Mouse (Mus musculus): ENCODE results near the gene Mfn2. TPM values are rescaled to one million over a fixed set of nuclear protein-coding genes. Genes with fewer than 3 reads are reported as not detected.

Gene Mfn2
- polyA plus RNA-seq, 1 experiment from 2014 or later: 16.2 TPM

DNA sequence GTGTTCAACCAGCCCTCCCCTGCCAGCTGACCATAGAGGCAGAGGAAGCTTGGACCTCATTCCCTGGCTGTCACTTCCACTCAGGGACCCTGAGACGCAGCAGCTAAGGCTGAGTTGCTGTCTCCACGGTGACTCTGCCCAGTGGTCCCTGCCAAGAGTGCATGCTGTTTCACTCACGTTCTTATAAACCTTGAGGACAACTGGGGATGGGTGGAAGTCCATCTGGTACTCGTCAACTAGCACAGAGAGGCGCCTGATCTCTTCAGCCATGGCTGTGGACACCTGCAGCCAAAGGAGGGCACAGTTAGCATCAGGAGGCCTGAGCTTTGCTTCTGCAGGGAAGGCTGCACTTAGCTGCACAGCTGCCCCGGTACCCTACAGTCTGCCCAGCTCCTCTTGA, 21.5 kb downstream of the Mfn2 start:
- no peak overlapping the region for H3K4me2 ChIP-seq (ENCODE audit: low read depth, low read length)
- no peak for ATAC-seq (ENCODE audit: low read depth)
- H3K4me1 ChIP-seq (ENCODE audit: control insufficient read depth, low read depth, low read length): no peaks in the 10 kb centered on the region
- H3K27ac ChIP-seq (ENCODE audit: low read length): no peak overlapping the region
- 76% methylated on average over 6 of the region's 6 CpGs for WGBS (ENCODE audit: insufficient replicate concordance)
- no peak overlapping the region for H3K9ac ChIP-seq (ENCODE audit: low read depth, low read length)
- peaks cover 48% of the 10 kb centered on the region for H3K36me3 ChIP-seq (ENCODE audit: control insufficient read depth, insufficient read depth)
- H3K4me3 ChIP-seq (ENCODE audit: low read depth, low read length): no peak overlapping the region
- no peaks in the 10 kb centered on the region for H3K27me3 ChIP-seq (ENCODE audit: control insufficient read depth, insufficient read depth, low read depth, low read length)
- H3K9me3 ChIP-seq (replicated peaks; ENCODE audit: control insufficient read depth, low read length): no peaks in the 10 kb centered on the region

DNA sequence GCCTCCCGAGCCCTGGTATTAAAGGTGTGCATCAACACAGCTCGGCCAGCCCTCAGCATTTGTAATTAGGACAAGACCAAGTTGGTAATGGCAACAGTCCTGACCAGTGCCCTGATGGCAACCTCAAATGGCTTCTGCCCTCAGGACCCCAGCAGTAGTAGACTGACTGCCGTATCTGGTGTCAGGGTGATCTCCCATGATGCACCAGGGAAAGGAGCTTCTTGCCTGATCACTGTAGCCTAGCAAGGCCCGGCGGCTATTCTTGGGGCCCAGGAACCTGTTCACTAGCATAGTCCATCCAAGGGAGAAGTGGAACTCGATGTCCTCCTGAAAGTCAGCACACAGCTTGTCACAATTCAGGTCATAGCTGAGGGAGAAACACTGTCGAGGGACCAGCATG, 22.7 kb downstream of the Mfn2 start:
- H3K4me3 ChIP-seq (ENCODE audit: low read depth, low read length): no peak overlapping the region
- WGBS (ENCODE audit: insufficient replicate concordance): 83% methylated on average over 7 of the region's 7 CpGs
- no peak overlapping the region for H3K4me2 ChIP-seq (ENCODE audit: low read depth, low read length)
- peaks cover 46% of the 10 kb centered on the region for H3K36me3 ChIP-seq (ENCODE audit: control insufficient read depth, insufficient read depth)
- no peaks in the 10 kb centered on the region for H3K9me3 ChIP-seq (replicated peaks; ENCODE audit: control insufficient read depth, low read length)
- no peaks in the 10 kb centered on the region for H3K27me3 ChIP-seq (ENCODE audit: control insufficient read depth, insufficient read depth, low read depth, low read length)
- H3K9ac ChIP-seq (ENCODE audit: low read depth, low read length): no peak overlapping the region
- ATAC-seq (ENCODE audit: low read depth): no peak
- H3K4me1 ChIP-seq (ENCODE audit: control insufficient read depth, low read depth, low read length): no peaks in the 10 kb centered on the region
- no peak overlapping the region for H3K27ac ChIP-seq (ENCODE audit: low read length)

DNA sequence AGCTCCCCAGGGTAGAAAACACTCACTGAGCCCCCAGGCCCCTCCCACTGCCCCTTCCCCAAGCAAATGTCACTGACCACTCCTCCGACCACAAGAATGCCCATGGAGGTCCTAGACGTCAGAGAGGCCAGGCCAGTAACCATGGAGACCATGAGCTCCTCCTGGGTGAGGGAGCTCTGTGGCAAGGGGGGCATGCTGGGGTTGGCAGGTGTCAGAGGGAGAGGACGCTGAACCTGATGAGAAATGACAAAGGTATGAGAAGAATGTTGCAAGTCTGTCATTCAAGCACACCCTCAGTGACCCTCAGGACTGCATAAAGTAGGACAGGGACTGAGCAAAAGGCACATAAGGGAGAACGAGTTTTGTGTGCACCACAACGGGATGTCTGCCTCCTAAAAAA, 24.6 kb downstream of the Mfn2 start:
- H3K4me1 ChIP-seq (ENCODE audit: control insufficient read depth, low read depth, low read length): no peaks in the 10 kb centered on the region; the same call in 1 of the 2 replicates
- H3K9me3 ChIP-seq (replicated peaks; ENCODE audit: control insufficient read depth, low read length): no peaks in the 10 kb centered on the region
- H3K27ac ChIP-seq (ENCODE audit: low read length): no peak overlapping the region
- ATAC-seq (ENCODE audit: low read depth): no peak
- H3K9ac ChIP-seq (ENCODE audit: low read depth, low read length): no peak overlapping the region
- no peaks in the 10 kb centered on the region for H3K27me3 ChIP-seq (ENCODE audit: control insufficient read depth, insufficient read depth, low read depth, low read length)
- WGBS (ENCODE audit: insufficient replicate concordance): 59% methylated on average over 5 of the region's 5 CpGs
- H3K4me2 ChIP-seq (ENCODE audit: low read depth, low read length): no peak overlapping the region
- peaks cover 40% of the 10 kb centered on the region for H3K36me3 ChIP-seq (ENCODE audit: control insufficient read depth, insufficient read depth)
- no peak overlapping the region for H3K4me3 ChIP-seq (ENCODE audit: low read depth, low read length)

DNA sequence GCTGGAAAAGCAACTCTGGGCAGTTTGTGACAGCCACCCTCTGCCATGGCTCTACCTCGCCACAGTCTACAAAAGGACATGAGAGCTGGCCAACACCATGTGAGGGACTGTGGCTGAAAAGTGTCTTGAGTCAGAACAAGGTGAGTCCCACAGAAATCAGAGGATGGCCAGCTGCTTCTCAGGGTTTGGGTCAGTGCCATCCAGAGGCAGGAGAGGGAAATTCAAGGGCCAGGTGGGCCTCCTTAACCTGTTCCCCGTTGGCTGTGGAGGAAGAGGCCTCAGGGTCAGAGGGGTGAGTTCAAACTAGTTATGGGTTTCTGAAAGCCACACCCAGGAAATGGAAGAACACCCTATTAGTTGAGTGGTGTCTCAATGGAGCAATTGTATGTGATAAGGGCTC, 25.0 kb downstream of the Mfn2 start:
- Histone ChIP-seq H3K27me3 (ENCODE audit: control insufficient read depth, insufficient read depth, low read depth, low read length) (no peaks in the 10 kb centered on the region), H3K27ac (ENCODE audit: low read length) (no peak overlapping the region), H3K9me3 (replicated peaks; ENCODE audit: control insufficient read depth, low read length) (no peaks in the 10 kb centered on the region), H3K36me3 (ENCODE audit: control insufficient read depth, insufficient read depth) (peaks cover 44% of the 10 kb centered on the region), H3K4me1 (ENCODE audit: control insufficient read depth, low read depth, low read length) (no peaks in the 10 kb centered on the region; the same call in 1 of the 2 replicates), H3K9ac (ENCODE audit: low read depth, low read length) (no peak overlapping the region), H3K4me3 (ENCODE audit: low read depth, low read length) (no peak overlapping the region), H3K4me2 (ENCODE audit: low read depth, low read length) (no peak overlapping the region)
- ATAC-seq (ENCODE audit: low read depth): no peak
- WGBS (ENCODE audit: insufficient replicate concordance): 40% methylated on average over 2 of the region's 2 CpGs

DNA sequence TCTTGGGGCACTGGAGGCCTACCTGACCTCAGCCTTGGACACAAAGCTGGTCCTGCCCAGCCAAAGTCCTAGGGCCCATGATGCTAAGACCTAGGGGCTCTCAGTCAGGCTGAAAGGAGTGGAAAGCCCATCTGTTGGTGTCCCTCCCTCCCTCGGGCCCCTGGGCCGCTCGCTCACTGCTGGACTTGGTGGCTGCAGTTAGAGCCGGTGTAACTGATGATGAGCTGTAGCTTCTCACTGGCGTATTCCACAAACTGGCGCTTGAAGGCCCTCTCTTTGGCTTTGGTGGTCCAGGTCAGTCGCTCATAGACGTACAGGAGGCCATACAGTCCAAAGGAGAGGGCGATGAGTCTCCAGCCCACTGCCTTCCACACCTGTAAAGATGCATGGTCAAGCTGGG, 26.0 kb downstream of the Mfn2 start:
- no peaks in the 10 kb centered on the region for H3K27me3 ChIP-seq (ENCODE audit: control insufficient read depth, insufficient read depth, low read depth, low read length)
- 78% methylated on average over 9 of the region's 9 CpGs for whole genome bisulfite sequencing (ENCODE audit: insufficient replicate concordance)
- H3K4me3 ChIP-seq (ENCODE audit: low read depth, low read length): no peak overlapping the region
- H3K9me3 ChIP-seq (replicated peaks; ENCODE audit: control insufficient read depth, low read length): no peaks in the 10 kb centered on the region
- H3K36me3 ChIP-seq (ENCODE audit: control insufficient read depth, insufficient read depth): peaks cover 46% of the 10 kb centered on the region
- ATAC-seq (ENCODE audit: low read depth): 0 out of 2 replicates have a peak, but pooled peaks have one; percentile 19
- H3K4me1 ChIP-seq (ENCODE audit: control insufficient read depth, low read depth, low read length): no peaks in the 10 kb centered on the region; the same call in 1 of the 2 replicates
- no peak overlapping the region for H3K4me2 ChIP-seq (ENCODE audit: low read depth, low read length)
- no peak overlapping the region for H3K27ac ChIP-seq (ENCODE audit: low read length)
- H3K9ac ChIP-seq (ENCODE audit: low read depth, low read length): no peak overlapping the region

DNA sequence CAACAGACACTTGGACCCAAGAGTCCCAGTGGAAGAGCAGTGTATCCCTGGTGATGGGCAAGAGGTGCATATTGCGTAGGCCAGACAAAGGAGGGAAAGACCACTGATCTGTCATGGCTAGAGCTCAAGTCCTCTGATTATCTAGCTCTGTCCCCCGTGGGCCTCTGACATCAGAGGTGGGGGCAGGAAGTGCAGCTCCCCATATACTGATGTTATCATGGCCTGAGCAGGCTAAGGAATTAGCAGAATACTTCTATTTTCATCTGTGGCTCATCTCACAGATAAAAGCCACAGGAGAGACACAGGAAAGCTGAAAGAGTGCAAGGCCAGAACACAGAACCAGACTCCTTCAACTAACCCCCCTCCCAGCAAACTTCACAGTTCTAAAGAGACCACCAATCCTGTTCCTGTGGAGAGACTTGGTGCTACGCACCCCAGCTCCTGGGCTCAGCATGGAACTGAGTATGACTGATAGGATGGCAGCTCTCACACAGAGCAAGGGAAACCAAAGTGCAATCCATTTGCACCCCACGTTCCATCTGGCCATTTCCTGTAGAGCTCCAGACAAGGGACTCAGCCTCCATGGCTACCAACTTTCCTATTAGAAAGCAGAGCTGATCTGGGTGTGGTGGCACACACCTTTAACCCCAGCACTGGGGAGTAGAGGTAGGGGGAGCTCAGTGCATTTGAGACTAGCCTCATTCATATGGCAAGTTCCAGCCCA, 28.5 kb downstream of the Mfn2 start:
- no peak for ATAC-seq (ENCODE audit: low read depth)
- 55% methylated on average over 4 of the region's 4 CpGs for WGBS (ENCODE audit: insufficient replicate concordance)

DNA sequence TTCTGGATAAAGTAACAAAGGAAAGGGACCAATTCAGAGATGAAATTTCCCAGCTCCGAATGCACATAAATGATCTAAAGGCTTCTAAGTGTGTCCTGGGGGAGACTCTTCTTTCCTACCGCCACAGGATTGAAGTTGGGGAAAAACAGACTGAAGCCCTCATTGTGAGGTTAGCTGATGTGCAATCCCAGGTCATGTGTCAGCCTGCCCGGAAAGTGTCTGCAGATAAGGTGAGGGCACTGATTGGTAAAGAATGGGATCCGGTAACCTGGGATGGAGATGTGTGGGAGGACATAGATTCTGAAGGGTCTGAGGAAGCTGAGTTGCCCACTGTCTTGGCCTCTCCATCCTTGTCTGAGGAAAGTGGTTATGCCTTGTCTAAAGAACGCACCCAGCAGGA, 35.3 kb downstream of the Mfn2 start:
- Histone ChIP-seq H3K36me3 (ENCODE audit: control insufficient read depth, insufficient read depth) (peaks cover 28% of the 10 kb centered on the region), H3K27ac (ENCODE audit: low read length) (peak overlapping the region; percentile 82), H3K27me3 (ENCODE audit: control insufficient read depth, insufficient read depth, low read depth, low read length) (no peaks in the 10 kb centered on the region), H3K4me3 (ENCODE audit: low read depth, low read length) (peak overlapping the region; percentile 100), H3K9ac (ENCODE audit: low read depth, low read length) (peak overlapping the region; percentile 77), H3K4me1 (ENCODE audit: control insufficient read depth, low read depth, low read length) (peaks cover 25% of the 10 kb centered on the region), H3K9me3 (replicated peaks; ENCODE audit: control insufficient read depth, low read length) (no peaks in the 10 kb centered on the region), H3K4me2 (ENCODE audit: low read depth, low read length) (peak overlapping the region; percentile 81)
- WGBS (ENCODE audit: insufficient replicate concordance): 8% methylated on average over 5 of the region's 5 CpGs
- no peak for ATAC-seq (ENCODE audit: low read depth)

More for the DNA sequence above, 28.5 kb downstream of the Mfn2 start:
- H3K9me3 ChIP-seq (replicated peaks; ENCODE audit: control insufficient read depth, low read length): no peaks in the 10 kb centered on the region
- H3K27ac ChIP-seq (ENCODE audit: low read length): no peak overlapping the region
- H3K4me1 ChIP-seq (ENCODE audit: control insufficient read depth, low read depth, low read length): no peaks in the 10 kb centered on the region; the same call in 1 of the 2 replicates
- H3K27me3 ChIP-seq (ENCODE audit: control insufficient read depth, insufficient read depth, low read depth, low read length): no peaks in the 10 kb centered on the region
- H3K4me3 ChIP-seq (ENCODE audit: low read depth, low read length): no peak overlapping the region
- H3K9ac ChIP-seq (ENCODE audit: low read depth, low read length): no peak overlapping the region
- no peak overlapping the region for H3K4me2 ChIP-seq (ENCODE audit: low read depth, low read length)
- H3K36me3 ChIP-seq (ENCODE audit: control insufficient read depth, insufficient read depth): peaks cover 37% of the 10 kb centered on the region

DNA sequence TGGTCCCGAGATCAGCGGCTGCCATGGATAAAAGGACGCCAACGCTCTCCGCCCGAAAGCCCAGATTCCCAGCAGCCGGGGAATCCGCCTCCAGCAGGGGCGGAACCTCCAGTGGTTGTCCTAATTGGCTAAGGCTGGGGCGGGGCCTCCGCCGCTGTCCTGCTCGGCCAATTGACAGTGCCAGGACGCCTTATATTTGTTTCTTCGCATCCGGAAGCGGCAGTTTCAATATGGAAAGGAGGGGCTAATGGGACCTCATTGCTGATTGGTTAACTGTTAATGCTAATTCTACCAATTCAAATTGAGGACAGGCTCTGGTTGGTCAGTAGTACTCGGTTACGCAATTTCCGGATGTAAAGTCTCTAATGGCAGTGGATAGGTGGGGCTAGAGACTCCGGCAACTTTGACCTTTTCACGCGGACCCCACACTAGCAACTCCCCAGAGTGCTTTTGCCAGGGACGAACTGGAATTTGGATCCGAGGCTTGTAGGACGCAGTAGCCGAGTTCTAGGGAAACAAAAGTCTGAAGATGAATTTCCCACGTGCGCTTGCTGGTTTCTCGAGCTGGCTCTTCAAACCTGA, 36.0 kb downstream of the Mfn2 start, which contains the start of the genes Miip and Fv1:
Gene Miip, minus strand, starts transcription at position 367 of the 582 bp plus-strand sequence.
Gene Fv1, plus strand, starts transcription at position 530 of the 582 bp plus-strand sequence.
- peak within 1 kb of the TSS; percentile 83 for H3K4me2 ChIP-seq (ENCODE audit: low read depth, low read length)
- ATAC-seq (ENCODE audit: low read depth): peak; percentile 96
- peak within 1 kb of the TSS; percentile 100 for H3K4me3 ChIP-seq (ENCODE audit: low read depth, low read length)
- H3K27ac ChIP-seq (ENCODE audit: low read length): peak within 1 kb of the TSS; percentile 88
- no peaks in the 10 kb centered on the region for H3K27me3 ChIP-seq (ENCODE audit: control insufficient read depth, insufficient read depth, low read depth, low read length)
- peak within 1 kb of the TSS; percentile 92 for H3K9ac ChIP-seq (ENCODE audit: low read depth, low read length)
- H3K4me1 ChIP-seq (ENCODE audit: control insufficient read depth, low read depth, low read length): peaks cover 25% of the 10 kb centered on the region
- no peaks in the 10 kb centered on the region for H3K9me3 ChIP-seq (replicated peaks; ENCODE audit: control insufficient read depth, low read length)
- H3K36me3 ChIP-seq (ENCODE audit: control insufficient read depth, insufficient read depth): peaks cover 28% of the 10 kb centered on the region
- WGBS (ENCODE audit: insufficient replicate concordance): under 1% methylated on average over 30 of the region's 30 CpGs

All from liver, embryonic 16.5 days (tissue).